Mouse (Mus musculus) Patski (cell line): ENCODE measurements around the gene Zfp683. TPM values are rescaled to one million over a fixed set of nuclear protein-coding genes. Genes with fewer than 3 reads are reported as not detected.

ENCODE experiments used
- ATAC-seq: fragments of 100-300 bp; one replicate; pipeline ENCODE4 v1.8.0; 2021
- CTCF ChIA-PET: fragments of 350-600 bp; sonication (Branson Sonifier 250); formaldehyde crosslinking; loops from one replicate; lab custom pipeline; 2022; ENCODE audit warnings: inconsistent platforms; lab: Charles Lee
- POLR2A ChIA-PET: fragments of 350-600 bp; sonication (Branson Sonifier 250); formaldehyde crosslinking; loops from one replicate; lab custom pipeline; 2022; ENCODE audit warnings: antibody characterized with exemption, inconsistent platforms; lab: Charles Lee
- DNase-seq: peaks from one replicate; pipeline ENCODE4 v3.0.0-alpha.2; 2011; ENCODE audit warnings: low read depth, low spot score
- H3K27me3 ChIP-seq: fragments of 371-371 bp; one replicate; pipeline ENCODE4 v1.5.1; 2021
- CTCF ChIP-seq: fragments of 100-300 bp; IDR thresholded peaks from one replicate; pipeline ENCODE4 v1.5.1; 2021
- in situ Hi-C: fragments of 300-500 bp; cut with MboI; formaldehyde crosslinking; loops from 3 replicates; pipeline ENCODE4 v1.11.1; 2018; ENCODE audit warnings: low pct_unique_long_range_greater_than_20kb, mixed read lengths
- polyA plus RNA-seq: library from polyadenylated mRNA; unstranded; gene quantifications from one replicate; pipeline ENCODE4 v1.2.3, GENCODE M21; 2021

Gene Zfp683
- not detected for polyA plus RNA-seq

- POLR2A ChIA-PET: no interaction called here
- TF ChIP-seq CTCF: no peak
- no peaks in the 10 kb centered on the region for H3K27me3 ChIP-seq
- in situ Hi-C loops: no loop called here
- CTCF ChIA-PET: no interaction called here
- no peak for DNase-seq
- no peak for ATAC-seq
Measured at GRCm38 (mm10) chr4:134053538-134053937, at the start of gene Zfp683. Gene Zfp683 (plus strand): TSS chr4:134053838.

GRCm38 (mm10) chr4:134005581-134006358, 47.9 kb upstream of the Zfp683 start:
- ChIA-PET POLR2A (no interaction called here), CTCF (no interaction called here)
- TF ChIP-seq CTCF: no peak
- no peak for DNase-seq
- ATAC-seq: no peak
- H3K27me3 ChIP-seq: no peaks in the 10 kb centered on the region
- in situ Hi-C loops: no loop called here

GRCm38 (mm10) chr4:134006845-134007244, 46.8 kb upstream of the Zfp683 start:
- in situ Hi-C loops: no loop called here

GRCm38 (mm10) chr4:134009709-134010108, 43.9 kb upstream of the Zfp683 start:
- POLR2A ChIA-PET: no interaction called here
- no peak for ATAC-seq
- DNase-seq: no peak
- CTCF ChIA-PET: no interaction called here
- in situ Hi-C loops: no loop called here
- no peaks in the 10 kb centered on the region for H3K27me3 ChIP-seq
- TF ChIP-seq CTCF: no peak

More at GRCm38 (mm10) chr4:134006845-134007244, 46.8 kb upstream of the Zfp683 start:
- no peak for TF ChIP-seq CTCF
- CTCF ChIA-PET: interaction anchor here (1.3 kb wide), 1 partner anchor 12 kb away, joined by 3 read pairs; no protein-coding TSS in a partner anchor
- H3K27me3 ChIP-seq: no peaks in the 10 kb centered on the region
- DNase-seq (no peak), ATAC-seq (no peak)
- POLR2A ChIA-PET: no interaction called here

GRCm38 (mm10) chr4:134011450-134012414, 41.9 kb upstream of the Zfp683 start:
- CTCF ChIA-PET: no interaction called here
- POLR2A ChIA-PET: interaction anchor here (1.8 kb wide), 1 partner anchor 10 kb away, joined by 4 read pairs; no protein-coding TSS in a partner anchor
- in situ Hi-C loops: no loop called here
- TF ChIP-seq CTCF: no peak
- H3K27me3 ChIP-seq: no peaks in the 10 kb centered on the region
- no peak for DNase-seq
- ATAC-seq: no peak

- ATAC-seq (no peak), DNase-seq (no peak)
- H3K27me3 ChIP-seq: peaks cover 10% of the 10 kb centered on the region
- in situ Hi-C loops: no loop called here
- ChIA-PET POLR2A (interaction anchor here (1.8 kb wide), 1 partner anchor 9 kb away, joined by 4 read pairs; no protein-coding TSS in a partner anchor), CTCF (no interaction called here)
- TF ChIP-seq CTCF: no peak
Measured at GRCm38 (mm10) chr4:134012858-134013528, 40.6 kb upstream of the Zfp683 start.

GRCm38 (mm10) chr4:134016208-134016607, 37.4 kb upstream of the Zfp683 start:
- TF ChIP-seq CTCF: no peak
- in situ Hi-C loops: no loop called here
- ChIA-PET POLR2A (no interaction called here), CTCF (no interaction called here)
- peaks cover 17% of the 10 kb centered on the region for H3K27me3 ChIP-seq
- ATAC-seq (no peak), DNase-seq (no peak)

GRCm38 (mm10) chr4:134016767-134017166, 36.9 kb upstream of the Zfp683 start:
- ATAC-seq (no peak), DNase-seq (no peak)
- POLR2A ChIA-PET: no interaction called here
- peaks cover 17% of the 10 kb centered on the region for H3K27me3 ChIP-seq
- no peak for TF ChIP-seq CTCF
- in situ Hi-C loops: no loop called here
- CTCF ChIA-PET: no interaction called here

- in situ Hi-C loops: no loop called here
- ChIA-PET POLR2A (no interaction called here), CTCF (no interaction called here)
- ATAC-seq (no peak), DNase-seq (no peak)
- no peak for TF ChIP-seq CTCF
- H3K27me3 ChIP-seq: peaks cover 17% of the 10 kb centered on the region
Measured at GRCm38 (mm10) chr4:134017201-134017865, 36.3 kb upstream of the Zfp683 start.
